Mouse (Mus musculus) embryo, embryonic 11 days (tissue): ENCODE measurements at regions not wholly inside any gene's neighbourhood (a gene's known extent, or its start where the extent isn't known, plus 50 kb on each side); places are given as distances from the start of the nearest gene placed in this dataset.
"Not testable (repeated sequence)": the region's sequence is repeated elsewhere in the genome, so short reads cannot be mapped to it uniquely, and the experiment has no call there.

Experiments used
- DNase-seq: peaks from one replicate; pipeline ENCODE4 v3.0.0-alpha.2; 2015

DNA sequence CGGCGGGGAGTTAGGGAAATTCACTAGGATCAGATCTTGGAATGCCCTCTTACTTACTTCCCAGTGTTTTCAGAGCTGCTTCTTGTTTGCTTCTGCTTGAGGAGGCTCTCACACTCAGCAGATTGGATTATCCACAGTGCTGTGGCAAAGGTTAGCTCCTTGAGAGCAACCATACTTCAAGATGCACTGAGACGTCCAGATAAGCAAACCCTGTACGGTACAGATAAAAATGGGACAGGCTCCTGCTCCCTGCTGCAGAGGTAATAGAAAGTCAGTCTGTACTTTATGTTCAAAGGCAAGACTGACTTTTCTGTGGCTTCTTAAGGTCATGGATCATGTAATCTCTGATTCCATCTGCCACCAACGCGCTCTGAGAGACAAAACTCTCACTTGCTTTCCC, 414.8 kb upstream of the Ptger4 start:
- DNase-seq = no peak

DNA sequence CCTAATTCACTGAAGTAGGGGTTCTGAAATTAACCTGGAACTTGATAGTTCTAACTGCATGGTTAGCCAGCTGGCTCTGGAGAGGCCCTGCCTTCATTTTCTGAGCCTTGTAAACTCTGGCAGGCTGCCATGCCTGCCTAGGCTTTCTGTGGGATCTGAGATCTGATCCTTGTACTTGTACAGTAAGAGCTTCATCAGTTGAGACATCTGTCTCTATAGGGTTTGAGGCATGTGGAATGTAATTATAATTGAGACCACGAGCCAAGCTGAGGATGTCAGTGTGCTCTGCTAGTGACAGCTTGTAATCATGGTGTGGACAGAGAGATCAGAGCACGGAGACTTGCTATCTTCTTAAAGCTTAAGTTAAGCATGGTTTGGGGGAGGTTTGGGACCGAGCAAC, 416.8 kb upstream of the Ptger4 start:
- no peak for DNase-seq

DNA sequence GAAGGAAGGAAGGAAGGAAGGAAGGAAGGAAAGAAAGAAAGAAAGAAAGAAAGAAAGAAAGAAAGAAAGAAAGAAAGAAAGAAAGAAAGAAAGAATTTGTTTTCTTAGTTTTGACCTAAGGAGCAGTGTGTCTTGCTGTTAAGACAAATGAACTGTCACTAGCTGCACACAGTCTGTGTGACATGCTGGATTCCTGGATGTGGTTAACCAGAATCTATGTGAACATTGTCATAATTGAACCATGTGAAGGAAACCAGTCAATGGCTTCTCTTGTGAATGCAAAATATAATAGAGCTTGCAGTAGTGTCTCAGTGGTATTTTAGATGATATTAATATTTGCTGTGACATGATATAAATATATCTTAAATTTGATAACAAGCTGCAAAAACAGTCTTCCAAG, 427.8 kb upstream of the Ptger4 start:
- no peak for DNase-seq

GRCm38 (mm10) chr15:5676704-5677103, 432.7 kb upstream of the Ptger4 start:
- no peak for DNase-seq

DNA sequence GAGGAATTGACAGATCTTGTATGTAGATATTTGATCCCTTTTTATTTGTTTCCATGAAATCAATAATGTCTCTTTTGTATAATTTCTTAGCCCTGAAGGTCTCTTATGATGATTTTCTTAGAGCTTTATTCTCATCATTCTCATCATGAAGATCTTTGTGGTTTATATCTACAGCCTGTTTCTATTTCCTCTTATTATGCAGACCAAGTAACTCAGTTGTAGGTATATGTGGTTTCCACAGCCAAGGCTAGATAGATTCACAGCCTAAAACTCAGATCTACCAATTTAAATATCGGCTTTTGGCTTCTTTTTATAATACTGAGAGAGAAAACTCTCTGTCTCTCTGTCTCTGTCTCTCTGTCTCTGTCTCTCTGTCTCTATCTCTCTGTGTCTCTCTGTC, 449.8 kb upstream of the Ptger4 start:
- DNase-seq = no peak

GRCm38 (mm10) chr15:5695015-5695414, 451.0 kb upstream of the Ptger4 start:
- no peak for DNase-seq

DNA sequence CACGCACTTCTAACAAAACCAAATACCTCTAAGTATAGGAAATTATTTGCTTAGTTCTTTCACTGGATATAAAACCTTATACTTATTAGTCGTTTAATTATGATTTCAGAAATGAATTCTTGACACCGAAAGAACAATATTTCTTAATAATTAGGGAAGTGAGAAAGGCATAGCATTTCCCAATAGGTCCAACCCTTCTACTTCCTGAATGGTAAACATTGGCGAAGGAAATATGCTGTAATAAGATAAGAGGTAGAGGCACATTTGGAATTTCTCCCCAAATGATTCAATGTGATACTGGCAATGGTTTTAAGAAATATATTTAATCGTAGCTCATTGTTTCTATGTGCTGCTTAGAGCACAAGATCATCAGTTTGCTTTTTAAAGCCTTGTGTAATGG, 464.5 kb upstream of the Ptger4 start:
- no peak for DNase-seq

DNA sequence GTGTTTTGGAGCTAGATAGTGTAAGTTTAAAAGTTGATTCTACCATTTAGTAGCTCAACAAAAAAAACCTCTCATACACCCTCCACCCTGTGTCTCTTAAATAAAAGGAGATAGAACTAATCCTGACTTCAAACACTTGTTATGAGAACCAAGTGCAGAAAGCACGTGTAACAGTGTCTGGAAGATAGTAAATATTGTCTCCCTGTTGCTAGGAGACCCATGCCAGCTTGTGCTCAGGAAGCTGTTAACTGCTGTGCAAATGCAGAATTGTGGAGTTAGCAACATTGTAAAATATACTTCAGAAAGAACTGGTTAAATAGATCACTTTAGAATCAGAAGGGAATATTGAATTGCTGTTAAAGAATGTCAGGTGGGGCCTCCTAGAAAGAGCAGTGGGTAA, 496.7 kb upstream of the Ptger4 start:
- no peak for DNase-seq

- no peak for DNase-seq
These were observed 499.9 kb upstream of the Ptger4 start for GRCm38 (mm10) chr15:5743893-5744292.

- DNase-seq = no peak
These were observed 514.7 kb upstream of the Ptger4 start for GRCm38 (mm10) chr15:5758690-5759089.

GRCm38 (mm10) chr15:5762216-5762615, 518.2 kb upstream of the Ptger4 start:
- DNase-seq = no peak

DNA sequence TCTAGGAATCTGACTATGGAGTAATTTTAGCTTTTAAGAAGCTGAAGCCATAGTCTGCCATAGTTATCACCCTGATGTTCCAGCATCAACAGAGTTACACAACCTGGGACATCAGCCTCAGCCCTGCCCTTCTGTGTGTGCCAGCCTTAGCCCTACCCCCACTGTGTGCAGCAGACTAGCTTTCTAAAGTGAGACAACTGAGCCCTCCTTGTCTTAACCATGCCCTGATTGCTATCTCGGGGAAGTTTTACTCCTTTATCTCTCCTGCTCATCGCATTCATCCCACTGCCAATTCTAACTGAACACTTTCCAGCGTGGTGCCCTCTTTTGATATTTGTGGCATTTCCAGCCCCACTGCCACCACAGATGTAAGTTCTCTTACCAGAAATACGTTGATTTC, 522.5 kb upstream of the Dab2 start:
- no peak for DNase-seq

GRCm38 (mm10) chr15:5799917-5800316, 499.7 kb upstream of the Dab2 start:
- DNase-seq = no peak

DNA sequence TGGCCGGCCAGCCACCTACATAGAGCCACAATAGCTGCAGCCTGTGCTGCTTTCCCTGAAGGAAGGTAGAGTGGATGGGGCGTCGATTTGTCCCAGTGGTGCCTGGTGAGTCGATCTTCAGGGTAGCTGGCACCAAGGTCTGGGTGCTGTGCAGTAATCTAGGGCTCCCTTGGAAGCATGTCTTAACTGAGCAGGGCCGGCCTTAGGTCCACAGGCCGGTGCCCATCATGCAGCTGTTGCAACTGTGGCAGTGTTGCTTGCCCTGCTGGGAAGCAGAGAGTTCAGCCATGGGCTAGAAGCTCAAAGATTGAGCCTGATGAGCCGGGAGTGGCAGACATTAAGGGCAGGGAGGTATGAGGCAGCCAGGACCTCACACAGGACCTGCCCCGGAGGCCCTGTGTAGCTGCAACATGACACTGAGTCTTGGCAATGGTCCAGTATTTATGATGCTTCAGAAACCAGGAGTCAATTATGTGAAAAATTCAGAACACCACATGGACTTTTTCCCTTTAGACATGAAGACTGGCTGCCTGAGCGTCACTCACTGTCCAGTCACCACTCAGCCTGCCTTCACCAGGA, 488.3 kb upstream of the Dab2 start:
- DNase-seq = peak; percentile 21

GRCm38 (mm10) chr15:5811958-5812357, 487.6 kb upstream of the Dab2 start:
- no peak for DNase-seq

GRCm38 (mm10) chr15:5817901-5818576, 481.5 kb upstream of the Dab2 start:
- peak; percentile 16 for DNase-seq

DNA sequence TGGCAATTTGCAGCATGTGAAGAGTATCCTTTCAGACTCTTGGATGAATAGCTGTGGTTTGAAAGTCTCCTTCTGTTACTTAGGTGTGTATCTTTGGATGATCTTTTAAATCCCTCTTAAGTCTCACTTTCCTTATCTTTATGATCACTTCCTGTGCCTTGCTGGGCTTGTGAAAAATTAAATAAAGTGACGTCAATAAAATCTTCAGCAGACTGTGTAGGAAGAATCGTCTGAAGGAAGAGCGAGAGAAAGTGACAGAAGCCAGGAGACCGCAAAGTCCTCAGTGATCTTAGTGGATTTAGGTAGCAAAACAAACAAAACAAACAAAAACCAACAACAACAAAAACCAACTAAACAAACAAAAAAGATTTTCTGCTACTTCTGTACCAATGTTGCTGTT, 459.6 kb upstream of the Dab2 start:
- no peak for DNase-seq

- not testable (repeated sequence) for DNase-seq
These were observed 458.0 kb upstream of the Dab2 start for GRCm38 (mm10) chr15:5841369-5842149.

DNA sequence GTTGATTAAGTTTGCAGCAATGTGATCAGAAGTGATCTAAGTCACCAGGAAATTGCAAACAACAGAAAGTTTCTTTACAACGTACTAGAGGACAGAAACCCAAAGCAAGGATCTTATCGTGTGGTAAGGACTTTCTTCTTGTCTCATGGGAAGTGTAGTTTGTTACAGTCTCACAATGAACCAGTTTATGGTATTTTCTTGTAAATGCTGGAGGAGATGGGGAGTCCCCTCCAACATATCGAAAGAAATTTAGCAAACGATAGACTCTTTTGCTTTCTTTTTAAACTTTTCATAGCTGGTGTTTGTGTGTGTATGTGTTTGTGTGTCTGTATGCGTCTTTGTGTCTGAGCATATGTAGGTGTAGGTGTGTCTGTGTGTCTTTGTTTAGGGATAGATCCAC, 453.0 kb upstream of the Dab2 start:
- no peak for DNase-seq

DNA sequence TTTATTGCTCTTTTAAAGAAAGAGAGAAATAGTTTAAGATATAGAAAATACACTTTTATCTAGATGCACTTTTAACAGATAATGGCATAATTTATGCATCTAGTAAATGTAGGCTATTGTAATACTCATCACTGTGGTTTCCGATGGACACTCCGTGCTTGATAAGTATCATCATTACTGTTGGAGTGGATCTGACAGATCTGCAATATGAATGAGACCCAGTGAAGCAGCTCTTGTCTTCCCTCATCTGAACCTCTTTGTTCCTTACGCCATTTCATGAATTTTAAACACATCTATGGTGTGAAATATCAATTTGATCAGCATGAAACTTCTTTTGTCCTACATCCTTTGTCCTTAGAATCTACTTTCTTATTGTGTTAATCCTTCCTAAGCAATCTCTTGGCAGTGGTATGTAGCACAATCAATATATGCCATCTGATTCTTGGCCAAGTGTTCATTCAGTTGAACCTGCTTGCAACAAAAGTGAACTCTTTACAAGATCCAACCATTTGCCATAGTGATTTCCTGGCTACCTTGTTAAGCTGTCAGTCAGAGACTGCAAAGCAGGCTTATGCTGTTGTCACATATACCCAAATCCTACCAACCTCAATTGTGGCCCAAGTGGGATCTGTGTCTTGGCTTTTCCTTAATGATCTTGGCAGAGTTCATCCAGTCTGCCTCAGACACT, 452.0 kb upstream of the Dab2 start:
- no peak for DNase-seq

DNA sequence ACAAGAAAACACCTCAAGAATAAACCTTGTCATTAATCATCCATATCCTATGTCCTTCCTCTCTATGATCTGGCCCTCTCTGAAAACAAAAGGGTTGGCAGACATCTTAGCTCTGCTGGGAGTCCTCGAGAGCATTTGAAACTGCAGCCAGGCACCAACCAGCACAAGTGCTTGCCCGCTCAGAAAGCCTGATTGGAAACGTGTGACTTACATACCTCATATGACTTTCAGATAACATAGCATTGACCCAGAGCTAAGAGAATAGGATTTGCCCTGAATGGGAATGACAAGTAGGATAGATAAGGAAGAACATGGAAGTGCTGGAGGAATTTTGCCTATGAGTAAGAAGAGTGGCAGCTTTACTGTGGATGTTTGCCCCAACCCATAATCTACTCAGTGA, 447.1 kb upstream of the Dab2 start:
- DNase-seq = no peak

DNA sequence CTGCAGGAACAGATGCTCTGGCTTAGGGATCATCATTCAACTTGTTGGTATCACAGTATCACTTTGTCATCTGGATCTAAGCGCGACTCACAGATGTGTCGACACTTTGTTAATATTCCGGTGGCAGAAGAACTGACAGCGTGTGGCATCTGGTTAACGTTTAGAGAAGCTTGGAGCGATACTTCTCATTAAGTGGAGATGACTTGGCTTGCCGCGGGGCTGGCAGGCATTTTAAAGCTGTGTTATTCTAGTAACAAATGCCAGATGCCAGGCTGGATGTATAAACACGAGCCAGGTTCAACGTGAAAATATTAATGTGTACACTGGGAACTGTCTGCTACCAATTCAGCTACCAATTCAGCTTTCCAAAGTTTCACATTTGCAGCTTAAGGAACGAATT, 430.3 kb upstream of the Dab2 start:
- DNase-seq = peak; percentile 50

DNA sequence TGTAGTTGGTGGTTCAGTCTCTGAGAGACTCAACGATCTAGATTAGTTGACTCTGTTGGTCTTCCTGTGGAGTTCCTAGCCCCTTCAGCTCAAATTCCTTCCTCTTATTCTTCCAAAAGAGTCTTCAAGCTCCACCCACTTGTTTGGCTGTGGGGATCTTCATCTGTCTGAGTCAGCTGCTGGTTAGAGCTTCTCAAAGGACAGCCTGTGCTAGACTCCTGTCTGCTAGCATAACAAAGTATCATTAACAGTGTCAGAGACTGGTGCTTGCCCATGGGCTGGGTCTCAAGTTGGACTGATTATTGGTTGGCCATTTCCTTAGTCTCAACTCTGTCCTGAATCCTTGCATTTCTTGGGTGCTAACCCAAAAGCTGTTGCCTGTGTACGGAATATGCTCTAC, 429.7 kb upstream of the Dab2 start:
- no peak for DNase-seq

DNA sequence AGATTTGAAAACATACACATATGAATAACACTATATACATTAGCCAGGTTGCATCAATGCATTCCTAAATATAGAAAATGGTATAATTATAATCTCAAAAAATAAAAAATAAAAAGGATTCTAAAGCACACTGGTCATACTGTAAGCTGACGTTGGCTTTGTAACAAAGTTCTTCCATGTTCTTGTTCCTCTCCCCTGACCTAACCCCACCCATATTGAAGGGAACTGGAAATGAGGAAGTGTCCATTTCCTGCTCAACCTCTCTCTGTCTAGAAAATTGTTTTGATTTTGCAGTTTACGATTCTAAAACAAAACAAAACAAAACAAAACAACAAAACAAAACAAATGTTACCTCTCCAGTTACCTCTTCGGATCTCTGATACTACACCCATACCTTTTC, 427.5 kb upstream of the Dab2 start:
- no peak for DNase-seq
